Mouse (Mus musculus) CD4-positive, CD25-positive, alpha-beta regulatory T cell, adult 9 weeks (primary cell): ENCODE measurements around the gene Urb1. TPM values are rescaled to one million over a fixed set of nuclear protein-coding genes. Genes with fewer than 3 reads are reported as not detected.

Experiments used
- polyA plus RNA-seq: library from polyadenylated mRNA; unstranded; fragments of 100-300 nt; shearing (Covaris generic); gene quantifications from one replicate; pipeline ENCODE4 v1.2.1, GENCODE M21; 2017

Gene Urb1
- polyA plus RNA-seq: 21.3 TPM

DNA sequence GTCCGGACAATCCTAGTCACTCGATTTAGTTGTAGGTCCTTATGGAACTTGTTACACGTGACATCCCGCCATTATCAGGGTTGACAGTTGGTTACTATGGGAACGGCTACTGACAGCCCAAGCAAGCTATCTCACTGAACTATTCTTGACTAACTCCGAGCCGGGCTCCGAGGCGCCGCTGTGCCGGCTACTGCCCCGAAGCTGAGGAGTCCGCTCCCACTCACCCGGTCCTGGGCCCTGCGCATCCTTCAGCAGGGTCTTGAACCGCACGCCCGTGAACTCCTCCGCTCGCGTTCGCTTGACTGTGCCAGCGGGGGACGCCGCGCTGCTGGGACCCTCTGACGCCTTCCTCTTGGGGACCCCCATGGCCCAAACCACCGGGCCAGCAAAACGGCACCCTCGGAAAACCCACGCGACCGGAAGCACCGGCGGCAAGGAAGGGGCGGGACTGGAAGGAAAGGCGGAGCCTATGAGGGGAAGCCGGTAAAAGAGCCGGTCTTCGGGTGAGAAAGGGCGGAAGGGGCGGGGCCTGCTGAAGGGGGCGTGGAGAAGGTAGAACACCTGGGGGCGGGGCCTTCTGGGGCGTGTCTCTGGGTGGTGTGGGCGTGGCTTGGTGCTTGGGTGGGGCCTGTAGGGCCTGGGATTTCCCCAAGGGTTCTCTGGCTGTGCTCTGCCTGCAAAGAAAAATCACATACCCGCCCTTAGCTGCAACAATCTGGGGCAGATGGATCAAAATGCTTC, at the start of gene Urb1:
Urb1 (minus strand) TSS at position 439 of the 741 bp plus-strand sequence.

DNA sequence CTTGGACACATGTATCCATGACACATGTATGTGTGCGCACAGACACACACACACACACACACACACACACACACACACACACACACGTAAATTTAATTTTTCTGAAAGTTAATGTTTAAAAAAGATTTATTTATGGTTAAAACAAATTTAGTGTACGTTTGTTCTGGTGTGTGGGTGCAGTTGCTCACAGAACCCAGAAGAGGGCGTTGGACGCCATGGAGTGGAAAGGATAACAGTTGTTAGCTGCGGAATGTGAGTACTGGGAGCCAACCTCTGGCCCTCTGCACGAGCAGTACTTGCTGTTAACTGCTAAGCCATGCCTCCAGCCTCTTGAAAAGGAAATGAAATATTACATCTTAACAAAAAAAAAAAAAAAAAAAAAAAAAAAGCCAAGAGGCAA, 16.2 kb upstream of the Urb1 start, which contains the start of gene Eva1c:
Eva1c (plus strand) TSS at position 263 of the 400 bp plus-strand sequence.

DNA sequence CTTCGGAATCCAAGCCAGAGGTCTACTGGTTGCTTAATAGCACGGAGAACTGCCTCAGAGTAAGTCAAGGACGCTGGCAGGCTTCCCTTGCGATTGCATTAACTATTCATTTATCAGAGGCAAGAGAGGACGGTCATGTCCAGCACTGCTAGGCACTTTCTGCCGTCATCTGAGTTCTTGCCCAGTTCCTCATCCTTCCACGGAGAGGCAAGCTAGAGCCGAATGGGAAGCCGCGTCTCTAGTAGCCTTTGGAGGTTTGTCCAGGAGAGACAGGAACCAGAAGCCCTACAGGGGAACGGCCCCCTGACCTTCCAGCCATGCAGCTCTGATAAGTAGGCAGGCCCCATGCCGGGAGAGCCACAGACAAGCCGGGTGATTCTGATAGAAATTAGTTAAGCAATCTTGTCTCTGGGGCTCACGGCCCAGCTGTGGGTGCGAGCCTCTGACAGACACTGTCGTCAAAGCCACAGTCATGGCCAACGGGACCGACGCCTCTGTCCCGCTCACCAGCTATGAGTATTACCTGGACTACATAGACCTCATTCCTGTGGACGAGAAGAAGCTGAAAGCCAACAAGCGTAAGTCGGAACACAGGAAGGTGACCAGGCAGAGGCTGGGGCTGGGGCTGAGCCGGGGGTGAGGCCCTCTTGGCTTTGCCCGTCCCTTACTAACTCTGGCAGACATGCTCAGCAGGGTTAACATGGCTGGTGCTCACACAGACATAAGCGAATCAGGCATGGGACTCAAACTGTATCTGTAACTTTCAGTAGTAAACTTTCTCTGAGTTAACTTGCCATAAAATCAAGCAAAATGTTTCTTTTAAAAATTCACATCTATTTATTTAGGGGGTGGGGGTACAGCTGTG, 71.9 kb downstream of the Urb1 start, which contains the start of gene Mrap:
Mrap (plus strand) TSS at position 116 of the 865 bp plus-strand sequence.

DNA sequence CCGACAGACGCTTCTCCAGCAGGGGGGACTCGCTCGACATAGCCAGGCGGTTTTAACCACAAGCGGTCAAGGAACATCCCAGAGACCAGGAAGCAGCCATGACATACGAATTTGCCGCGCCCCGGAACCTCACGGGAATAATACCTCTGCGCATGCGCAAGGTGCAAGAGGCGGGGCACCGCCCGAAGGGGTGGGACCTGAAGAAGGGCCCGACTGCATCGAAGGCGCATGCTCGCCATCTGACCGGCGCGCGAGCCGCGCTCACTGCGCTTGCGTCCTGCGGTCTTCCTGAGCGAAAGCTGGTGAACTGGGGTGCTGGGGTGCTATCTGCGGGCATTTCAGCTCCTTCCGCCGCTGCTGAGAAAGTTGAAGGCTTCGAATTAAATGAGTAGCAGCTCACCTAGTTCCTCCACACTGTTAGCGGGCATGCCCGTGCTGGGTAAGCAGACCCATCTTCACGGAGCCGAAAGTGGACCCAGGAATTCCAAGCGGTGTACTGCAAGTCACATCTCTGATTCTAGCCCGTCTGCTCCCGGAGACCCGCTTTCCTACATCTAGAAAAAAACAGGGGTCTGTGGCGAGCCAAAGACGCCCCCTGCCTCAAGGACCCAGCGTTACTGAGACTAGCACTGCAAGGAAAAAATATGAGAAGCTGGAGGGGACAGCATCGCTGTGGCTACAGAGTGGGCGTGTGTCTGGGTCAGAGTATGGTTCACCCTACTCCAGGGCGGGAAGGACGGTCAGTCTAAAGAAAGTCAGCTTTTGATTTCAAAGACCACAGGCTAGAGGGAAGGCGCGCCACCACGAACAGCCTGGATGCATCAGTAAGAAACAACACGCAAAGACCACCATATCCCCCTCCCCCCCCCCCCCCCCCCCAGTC, 82.7 kb downstream of the Urb1 start, which contains the start of gene Mis18a:
Mis18a (minus strand) TSS at position 172 of the 883 bp plus-strand sequence.

Other genes with a start within 250 kb of the Urb1 start
- gene Mis18a, start 83.0 kb downstream of the Urb1 start, polyA plus RNA-seq: 64.1 TPM
- gene Mrap, start 72.2 kb downstream of the Urb1 start, polyA plus RNA-seq: not detected
- gene Eva1c, start 16.3 kb upstream of the Urb1 start, polyA plus RNA-seq: not detected
- 37.7 TPM for gene Cfap298, start 124.7 kb upstream of the Urb1 start, polyA plus RNA-seq
- gene Synj1, start 200.9 kb upstream of the Urb1 start, polyA plus RNA-seq: 57.7 TPM
- 56.5 TPM for gene Paxbp1, start 234.1 kb upstream of the Urb1 start, polyA plus RNA-seq